Mouse (Mus musculus): Measurements from ENCODE around the gene Slc2a1.

Slc2a1 gene

DNA sequence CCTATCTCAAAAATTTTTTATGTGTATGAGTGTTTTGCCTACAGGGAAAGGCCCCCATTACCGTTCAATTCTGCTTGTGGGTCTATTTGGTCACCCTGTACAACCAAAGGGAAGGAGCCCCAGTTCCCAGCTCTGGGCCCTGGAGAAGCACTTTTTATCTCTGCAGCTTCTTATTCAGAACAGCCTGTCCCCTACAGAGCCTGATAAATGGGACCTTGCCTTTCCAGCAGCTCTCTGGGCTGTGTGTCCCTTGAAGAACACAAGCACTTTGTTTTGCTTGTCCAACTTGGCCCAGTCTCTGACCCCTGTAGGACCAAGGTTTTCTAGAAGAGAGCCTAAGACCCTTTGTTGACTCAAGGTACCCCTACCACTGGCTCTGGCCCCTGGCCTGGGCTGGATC is 20.6 kb downstream of the Slc2a1 start:
- no peak for DNase-seq (ENCODE audit: low spot score in 2 of 2)

DNA sequence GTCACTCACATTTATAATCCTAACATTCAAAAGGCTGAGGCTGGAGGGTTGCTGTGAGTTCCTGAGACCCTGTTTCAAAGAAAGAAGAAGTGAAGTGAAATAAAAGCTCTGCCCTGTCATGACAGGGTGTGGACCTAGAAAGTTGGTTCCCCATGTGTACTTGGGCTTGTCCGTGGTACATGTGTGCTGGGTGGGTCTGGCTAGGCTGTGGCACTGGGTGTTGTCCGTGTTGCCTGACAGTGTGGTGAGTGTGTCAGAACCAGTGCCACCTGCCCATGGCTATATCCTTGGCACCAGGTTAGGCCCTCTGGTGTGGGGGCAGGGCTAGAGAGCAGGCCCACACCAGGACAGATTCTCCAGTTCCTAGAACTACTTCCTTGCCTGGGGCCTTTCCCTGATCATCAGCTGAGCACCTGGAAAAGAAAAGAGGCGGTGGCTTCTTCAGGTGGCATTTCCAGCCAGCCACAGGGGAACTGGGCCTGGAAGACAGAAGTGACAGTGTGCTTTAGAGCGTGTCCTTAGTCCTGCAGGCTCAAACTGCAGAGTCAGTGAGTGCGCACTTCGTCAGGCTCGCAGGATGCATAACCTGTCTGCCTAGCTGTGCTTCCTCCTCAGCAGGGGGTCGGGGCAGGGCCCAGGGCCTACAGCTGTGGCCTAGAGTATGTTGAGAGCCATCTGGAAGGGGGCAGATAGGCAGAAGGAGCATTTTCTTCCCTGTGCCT is 22.8 kb downstream of the Slc2a1 start:
- no peak for DNase-seq (ENCODE audit: low spot score in 2 of 2)

DNA sequence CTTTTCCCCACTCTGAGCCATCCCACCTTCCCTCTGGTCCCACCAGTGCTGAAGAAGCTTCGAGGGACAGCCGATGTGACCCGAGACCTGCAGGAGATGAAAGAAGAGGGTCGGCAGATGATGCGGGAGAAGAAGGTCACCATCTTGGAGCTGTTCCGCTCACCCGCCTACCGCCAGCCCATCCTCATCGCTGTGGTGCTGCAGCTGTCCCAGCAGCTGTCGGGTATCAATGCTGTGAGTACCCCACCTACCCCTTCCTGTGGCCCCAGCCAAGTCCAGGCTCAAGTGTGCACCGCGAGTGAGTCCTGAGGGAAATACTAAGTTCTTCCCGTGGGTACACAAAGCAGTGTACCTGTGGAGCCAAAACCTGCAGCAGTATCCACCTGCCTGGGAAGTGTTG is 24.8 kb downstream of the Slc2a1 start:
- DNase-seq (ENCODE audit: low spot score in 2 of 2): no peak

DNA sequence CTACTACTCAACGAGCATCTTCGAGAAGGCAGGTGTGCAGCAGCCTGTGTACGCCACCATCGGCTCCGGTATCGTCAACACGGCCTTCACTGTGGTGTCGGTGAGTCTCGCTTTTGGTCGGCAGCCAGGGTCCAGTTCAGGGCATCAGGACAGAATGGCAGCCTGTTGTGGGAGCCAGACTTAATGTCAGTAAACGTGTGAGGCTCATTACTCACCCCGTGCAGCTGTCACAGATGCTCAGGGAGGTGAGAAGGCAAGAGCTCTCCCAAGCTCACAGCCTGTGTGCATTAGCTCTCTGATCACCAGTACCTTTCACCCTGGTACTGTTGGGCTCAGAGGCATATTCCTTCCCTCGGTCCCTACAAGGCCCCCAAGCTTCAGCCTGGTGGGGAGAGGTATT is 25.3 kb downstream of the Slc2a1 start:
- DNase-seq (ENCODE audit: low spot score in 2 of 2): no peak

DNA sequence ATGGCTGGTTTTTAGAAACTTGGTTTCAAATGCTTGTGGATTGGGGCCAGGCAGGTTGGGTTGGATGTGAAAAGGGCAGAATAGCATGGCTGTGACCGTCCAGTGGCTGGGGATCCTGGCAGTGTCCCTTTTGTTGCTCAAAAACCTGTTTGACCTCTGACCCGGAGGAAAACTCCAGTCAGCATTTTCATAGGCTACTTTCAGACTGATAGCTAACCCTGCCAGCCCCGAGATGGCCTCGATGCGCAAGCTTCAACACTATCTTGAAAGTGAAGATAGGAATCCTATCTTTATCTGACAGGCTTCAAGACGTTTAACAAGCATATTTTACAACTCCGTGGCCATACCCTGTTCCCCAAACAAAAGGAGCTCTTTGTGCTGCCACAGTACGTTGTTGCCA is 28.8 kb downstream of the Slc2a1 start:
- DNase-seq (ENCODE audit: low spot score in 2 of 2): no peak

DNA sequence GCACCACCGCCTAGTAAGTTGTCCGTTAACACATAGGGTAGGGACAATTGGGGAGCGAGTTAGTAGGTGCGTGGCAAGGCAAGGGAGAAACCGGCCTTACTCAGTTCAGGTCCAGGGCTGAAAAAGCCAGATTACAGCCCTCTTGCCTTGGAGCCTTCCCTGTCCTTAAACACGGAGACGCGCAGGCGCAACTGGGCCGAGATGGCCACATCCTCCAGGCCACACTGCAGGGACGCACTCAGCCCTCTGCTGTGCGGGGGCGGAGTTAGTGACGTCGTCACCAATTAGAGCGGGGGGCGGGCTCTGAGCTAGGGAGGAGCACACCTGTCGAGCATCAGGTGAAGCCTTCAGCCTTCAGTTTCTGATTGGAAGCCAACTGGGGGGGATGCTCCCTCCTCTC is 29.7 kb downstream of the Slc2a1 start:
- peak; percentile 43 to 65 for DNase-seq (ENCODE audit: low spot score in 2 of 2)

DNA sequence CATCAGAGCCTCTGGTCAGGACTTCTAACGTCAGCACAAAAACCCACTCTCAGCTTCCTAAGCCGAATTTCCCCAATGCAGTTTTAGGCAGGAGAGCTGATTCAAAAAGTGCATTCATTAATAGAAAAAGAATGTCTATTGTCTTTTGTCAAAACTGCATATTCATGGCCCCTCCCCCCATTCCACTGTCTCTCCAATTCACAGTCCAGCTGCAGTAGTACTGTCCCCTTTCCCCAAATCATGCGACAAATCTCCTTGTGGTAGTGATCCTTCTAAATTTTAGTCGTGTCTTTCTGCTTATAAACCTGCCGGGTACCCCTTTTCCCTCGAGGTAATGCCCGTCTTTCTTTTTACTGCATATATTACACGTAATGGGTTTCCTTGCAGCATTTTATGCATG is 30.3 kb downstream of the Slc2a1 start:
- DNase-seq (ENCODE audit: low spot score in 2 of 2): no peak

DNA sequence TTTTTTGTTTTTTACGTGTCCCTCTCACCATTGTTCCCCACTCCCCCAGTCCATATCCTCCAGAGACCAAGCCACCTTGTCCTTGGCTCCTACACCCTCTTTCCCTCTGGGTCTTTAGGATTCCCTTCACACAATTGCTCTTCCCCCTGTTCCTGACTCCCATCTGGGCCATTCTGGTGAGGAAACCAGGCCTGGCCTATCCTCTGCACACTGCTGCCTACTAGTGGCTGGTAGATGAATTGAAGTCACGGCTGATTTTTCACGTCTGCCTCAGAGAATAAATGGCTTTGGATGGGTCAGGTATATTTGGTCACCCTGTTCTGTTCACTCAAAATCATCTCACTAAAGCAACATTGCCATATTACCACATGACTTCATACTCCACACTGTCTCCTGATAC is 31.6 kb downstream of the Slc2a1 start:
- peak in 1 of 2 experiments; percentile 12 for DNase-seq (ENCODE audit: low spot score in 2 of 2)

DNA sequence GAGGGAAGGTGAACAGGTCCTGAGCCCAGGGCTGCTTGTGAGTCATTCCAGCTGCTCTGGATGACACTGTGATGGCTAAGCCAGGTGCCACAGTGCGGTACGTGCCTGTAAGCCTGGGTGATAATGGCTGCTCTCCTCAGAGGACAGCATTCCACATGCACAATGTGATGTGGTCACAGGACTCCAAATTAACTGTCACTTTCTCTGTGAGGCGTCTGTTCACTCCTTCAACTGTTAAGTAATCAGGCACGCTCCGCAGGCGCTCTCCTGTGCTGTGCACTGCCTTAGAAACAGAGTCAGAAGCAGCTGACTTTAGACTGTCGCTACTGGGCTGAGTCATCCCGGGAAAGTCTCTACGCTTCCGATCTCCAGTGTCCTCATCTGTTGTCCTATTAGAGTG is 32.7 kb downstream of the Slc2a1 start:
- DNase-seq (ENCODE audit: low spot score in 2 of 2): peak in 1 of 2 experiments; percentile 33

DNA sequence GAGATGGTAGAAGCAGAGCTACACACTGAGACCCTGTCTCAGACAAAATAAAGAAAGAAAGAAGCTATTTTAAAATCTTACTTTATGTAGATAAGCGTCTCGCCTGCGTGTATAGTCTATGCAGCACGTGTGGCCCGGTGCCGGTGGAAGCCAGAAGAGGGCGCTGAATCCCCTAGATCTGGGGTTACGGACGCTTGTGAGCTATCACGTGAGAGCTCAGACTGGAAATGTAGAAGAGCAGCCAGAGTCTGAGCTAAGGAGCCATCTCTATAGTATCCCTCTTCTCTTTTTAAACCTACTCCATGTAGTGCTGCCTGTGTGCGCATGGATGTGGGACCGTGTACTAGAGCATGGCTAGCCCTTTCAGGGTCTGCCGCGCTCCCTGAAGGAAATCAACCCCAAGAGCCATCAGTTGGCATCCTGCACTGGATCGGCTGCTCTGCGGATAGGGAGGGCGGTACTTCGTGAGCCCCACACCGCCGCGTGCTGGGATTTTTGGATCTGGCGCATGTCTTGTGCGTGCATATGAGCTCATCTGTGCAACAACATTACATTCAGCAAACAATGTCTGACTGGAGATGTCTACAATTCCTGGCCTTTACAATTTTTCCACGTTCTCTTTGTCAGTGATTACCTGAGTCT is 33.8 kb downstream of the Slc2a1 start:
- peak in 1 of 2 experiments; percentile 41 for DNase-seq (ENCODE audit: low spot score in 2 of 2)

DNA sequence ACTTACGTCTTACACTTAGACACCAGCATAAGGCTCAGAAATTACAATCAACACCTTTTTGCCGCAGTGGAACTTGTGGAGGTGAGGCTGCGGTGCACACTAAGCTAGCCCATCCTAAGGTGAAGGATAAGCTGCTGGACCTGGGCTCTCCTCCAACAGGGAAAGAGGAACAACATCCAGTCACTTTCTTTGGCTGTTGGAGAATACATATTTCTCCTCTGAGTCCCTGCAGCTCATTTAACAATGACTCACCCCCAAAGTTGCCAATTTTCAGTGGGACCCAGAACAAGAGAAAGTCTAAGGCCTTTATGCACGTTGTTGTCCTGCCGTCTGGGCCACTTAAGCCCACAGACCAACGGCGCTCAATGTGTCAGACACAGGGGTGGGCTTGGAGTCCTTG is 38.3 kb downstream of the Slc2a1 start:
- DNase-seq (ENCODE audit: low spot score in 2 of 2): no peak

DNA sequence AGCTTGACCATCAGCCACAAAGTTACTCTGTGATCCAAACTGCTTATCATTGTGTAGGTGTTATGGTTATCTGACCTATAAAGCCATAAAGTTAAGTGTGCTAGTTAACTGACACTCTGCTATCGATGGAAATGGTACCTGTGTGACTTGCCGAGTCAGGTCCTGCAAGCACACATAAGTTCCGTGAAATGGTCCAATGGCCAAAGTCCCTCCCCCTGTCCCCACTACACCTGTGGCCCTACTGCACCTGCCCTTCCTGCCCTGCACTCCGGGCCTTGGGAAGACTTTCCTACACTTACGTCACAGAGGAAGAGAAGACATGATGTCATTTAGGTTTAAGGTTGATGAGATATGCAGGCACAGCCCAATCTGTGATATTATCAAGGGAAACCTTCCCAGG is 38.8 kb downstream of the Slc2a1 start:
- no peak for DNase-seq (ENCODE audit: low spot score in 2 of 2)

DNA sequence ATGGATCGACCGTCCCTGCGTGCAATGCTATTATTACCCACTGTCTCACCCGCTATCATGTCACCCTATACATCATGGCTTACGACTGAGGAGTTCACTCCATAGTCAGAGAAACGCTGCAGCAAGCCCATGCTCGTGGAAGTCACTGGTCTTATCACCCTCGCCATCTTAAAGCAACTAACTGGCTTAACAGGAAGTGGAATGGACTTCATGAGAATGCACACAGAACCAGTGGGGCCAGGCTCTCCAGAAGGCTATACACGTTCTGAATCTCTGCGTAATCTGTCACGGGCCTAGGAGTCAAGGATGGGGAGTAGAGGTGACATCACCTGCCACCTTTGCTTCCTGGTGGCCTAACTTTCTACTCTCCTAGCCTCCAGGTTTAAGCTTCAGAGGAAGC is 40.2 kb downstream of the Slc2a1 start:
- DNase-seq (ENCODE audit: low spot score in 2 of 2): no peak

DNA sequence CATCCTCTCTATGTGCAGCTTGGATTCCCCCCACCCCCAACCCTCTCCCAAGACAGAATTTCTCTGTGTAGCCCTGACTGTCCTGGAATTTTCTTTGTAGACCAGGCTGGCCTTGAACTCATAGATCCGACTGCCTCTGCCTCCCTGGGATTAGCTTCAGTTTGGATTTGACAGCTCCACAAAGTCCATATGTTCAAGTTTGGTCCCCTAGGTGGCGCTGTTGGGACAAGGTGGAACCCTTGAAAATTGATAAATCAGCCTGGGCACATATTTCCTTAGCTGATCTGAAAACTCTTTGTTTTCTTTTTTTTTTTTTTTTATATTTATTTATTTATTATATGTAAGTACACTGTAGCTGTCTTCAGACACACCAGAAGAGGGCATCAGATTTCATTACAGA is 48.7 kb downstream of the Slc2a1 start:
- peak in 1 of 2 experiments; percentile 58 for DNase-seq (ENCODE audit: low spot score in 2 of 2)

DNA sequence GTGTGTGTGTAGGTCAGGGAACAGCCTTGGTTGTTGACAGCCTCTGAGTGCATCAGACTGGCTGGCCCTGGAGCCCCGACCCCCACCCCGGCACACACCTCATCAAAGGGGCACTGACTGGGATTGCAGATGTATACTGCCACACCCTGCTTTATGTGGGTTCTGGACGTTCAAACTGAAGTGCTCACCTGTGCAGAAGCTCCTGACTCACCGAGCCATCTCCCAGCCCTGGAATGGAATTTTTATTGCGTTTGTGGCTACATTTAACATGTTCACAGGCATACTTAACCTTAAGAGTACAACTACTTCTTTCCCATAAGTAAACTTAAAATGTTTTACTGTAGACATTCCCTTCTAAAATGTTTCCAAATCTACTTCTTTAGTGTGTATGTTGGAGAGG is 49.4 kb downstream of the Slc2a1 start:
- DNase-seq (ENCODE audit: low spot score in 2 of 2): no peak

DNA sequence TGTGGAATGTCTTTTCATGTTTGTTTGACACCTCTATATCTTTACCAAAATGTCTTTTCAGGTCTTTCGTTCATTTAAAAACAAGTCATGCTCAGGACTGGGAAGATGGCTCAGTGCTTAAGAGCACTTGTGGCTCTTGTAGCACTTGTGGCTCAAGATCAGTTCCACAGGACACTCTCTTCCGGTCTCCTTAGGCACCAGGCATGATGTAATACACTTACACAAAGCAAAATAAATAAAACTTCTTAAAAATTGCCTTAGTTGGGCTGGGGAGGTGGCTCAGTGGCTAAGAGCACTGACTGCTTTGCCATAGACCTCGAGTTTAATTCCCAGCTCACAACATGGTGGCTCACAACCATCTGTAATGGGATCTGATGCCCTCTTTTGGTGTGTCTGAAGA is 52.8 kb downstream of the Slc2a1 start:
- DNase-seq (ENCODE audit: low spot score in 2 of 2): no peak

DNA sequence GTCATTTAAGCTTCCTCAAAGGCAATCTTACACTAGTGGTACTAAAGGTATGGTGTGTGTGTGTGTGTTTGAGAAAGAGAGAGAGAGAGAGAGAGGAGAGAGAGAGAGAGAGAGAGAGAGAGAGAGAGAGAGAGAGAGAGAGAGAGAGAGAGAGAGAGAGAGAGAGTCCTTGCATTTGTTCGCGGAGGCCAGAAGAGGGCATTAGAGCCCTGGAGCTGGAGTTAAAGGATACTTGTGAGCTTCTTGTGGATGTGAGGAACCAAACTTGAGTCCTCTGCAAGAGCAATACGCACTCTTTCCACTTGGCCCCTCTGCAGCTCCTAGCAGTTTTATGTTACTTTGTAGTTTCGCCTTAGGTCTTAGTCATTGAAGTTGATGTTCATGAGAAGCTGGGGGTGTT is 54.5 kb downstream of the Slc2a1 start:
- DNase-seq (ENCODE audit: low spot score in 2 of 2): no peak

DNA sequence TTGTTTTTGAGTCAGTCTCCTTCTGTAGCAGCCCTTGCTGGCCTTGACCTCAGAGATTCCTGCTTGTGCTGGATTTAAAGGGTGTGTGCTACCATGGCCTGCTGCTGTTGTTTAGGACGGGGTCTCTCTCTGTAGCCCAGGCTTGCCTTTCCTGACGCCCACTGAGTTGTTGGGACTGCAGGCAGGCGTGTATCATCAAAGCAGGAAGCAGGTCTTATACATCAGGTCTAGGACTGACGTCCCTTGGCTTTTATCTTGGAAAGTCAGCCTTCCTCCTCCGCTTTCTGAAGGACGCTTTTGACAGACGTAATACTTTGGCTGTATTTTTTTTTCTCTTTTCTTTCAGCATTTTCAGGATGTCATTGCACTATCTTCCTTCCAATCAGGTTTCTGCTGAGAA is 57.4 kb downstream of the Slc2a1 start:
- DNase-seq (ENCODE audit: low spot score in 2 of 2): no peak

DNA sequence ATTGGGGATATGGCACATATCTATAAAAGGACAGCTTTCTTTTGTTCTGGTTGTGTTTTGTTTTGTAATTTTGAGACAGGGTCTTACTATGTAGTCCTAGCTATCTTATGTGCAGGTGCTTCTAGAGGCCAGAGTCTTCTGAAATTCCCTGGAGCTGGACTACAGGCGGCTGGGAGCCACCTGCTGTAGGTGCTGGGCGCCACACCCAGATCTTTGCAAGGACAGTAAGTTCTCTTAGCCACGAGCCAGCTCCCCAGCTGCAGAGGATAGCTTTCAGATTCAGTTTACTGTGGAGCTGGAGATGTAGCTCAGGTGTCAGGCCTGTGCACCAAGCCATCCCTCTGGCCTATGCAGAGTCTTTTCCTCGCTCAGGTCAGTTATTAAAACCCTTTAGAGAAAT is 58.6 kb downstream of the Slc2a1 start:
- no peak for DNase-seq (ENCODE audit: low spot score in 2 of 2)

DNA sequence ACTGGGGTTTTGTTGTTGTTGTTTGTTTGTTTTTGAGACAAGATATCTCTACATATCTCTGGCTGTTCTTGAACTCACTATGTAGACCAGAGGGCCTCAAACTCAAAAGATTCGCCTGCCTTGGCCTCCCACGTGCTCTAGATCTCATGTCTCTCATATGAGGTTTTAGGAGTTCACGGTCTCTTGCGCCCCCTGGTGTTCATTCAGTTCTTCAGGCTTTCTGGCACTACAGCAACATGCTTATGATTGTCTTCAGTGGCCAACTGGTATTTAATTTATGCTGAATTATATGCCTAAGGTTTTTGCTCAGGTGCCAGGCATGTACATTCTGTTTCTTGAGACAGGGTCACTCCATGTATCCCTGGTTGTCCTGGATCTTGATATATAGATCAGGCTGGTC is 59.2 kb downstream of the Slc2a1 start:
- peak; percentile 84 to 89 for DNase-seq (ENCODE audit: low spot score in 2 of 2)

DNA sequence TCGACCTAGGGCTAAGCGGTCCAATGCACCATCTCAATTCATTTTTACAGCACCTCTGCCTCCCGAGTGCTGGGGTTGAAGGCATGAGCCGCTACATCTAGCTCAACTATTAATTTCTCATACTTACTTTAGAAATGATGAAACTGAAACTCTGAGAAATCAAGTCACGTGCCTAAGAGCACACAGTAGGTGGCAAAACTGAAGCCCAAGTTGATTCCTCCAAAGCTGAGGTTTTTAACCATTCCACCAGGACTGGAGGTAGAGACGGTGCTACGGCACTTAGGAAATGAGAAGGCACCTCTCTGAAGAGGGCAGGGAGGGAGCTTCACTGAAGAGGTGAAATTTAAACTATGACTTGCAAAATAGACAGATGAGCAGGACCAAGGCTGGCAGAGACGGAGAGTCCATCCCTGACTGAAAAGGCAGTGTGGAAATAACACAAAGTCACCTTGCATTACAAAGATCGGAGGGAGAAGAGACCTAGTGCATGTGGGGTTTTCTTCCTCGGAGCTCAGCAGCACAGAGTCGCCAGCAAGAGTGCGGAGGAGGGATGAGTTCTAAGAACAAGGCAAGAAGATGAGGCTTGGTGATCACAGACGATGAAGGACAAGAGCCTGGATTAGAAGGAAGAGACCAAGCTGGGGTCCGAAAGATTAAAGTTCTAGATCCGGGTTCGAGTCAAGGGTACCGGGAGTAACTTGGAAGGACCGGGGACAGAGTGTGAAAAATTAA is 64.6 kb downstream of the Slc2a1 start:
- peak; percentile 36 to 38 for DNase-seq (ENCODE audit: low spot score in 2 of 2)

DNA sequence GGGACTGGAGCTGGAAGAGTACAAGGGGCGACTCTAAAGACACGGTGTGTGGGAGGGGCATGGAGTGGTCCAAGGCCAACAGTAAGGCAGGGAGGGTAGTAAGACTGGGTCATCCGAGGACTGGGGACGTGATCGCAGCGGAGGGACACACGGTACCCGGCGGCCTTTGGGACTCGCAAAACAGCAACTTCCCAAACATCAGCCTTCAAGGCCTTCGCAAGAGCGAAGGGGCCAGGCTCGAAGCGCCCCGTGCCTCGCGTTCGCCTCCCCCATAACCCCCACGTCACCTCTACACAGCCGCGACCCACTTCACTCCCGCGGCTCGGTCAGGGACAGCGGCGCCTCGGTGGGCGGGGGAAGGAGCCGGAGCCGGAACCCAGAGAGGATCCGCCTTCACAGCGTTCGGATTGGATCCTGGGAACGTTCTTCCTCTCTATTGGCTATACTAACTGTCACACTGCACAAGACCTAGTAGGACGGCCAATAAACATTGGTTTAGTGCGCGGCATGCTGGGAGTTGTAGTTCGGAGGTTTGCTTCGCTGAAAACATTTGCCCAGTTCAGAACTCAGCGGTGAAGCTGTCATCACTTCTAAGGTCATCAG is 65.4 kb downstream of the Slc2a1 start, which contains the start of gene Zfp691:
Gene Zfp691 (minus strand): TSS at position 345 of the 603 bp plus-strand sequence.
- DNase-seq (ENCODE audit: low spot score in 2 of 2): peak; percentile 93 to 98

DNA sequence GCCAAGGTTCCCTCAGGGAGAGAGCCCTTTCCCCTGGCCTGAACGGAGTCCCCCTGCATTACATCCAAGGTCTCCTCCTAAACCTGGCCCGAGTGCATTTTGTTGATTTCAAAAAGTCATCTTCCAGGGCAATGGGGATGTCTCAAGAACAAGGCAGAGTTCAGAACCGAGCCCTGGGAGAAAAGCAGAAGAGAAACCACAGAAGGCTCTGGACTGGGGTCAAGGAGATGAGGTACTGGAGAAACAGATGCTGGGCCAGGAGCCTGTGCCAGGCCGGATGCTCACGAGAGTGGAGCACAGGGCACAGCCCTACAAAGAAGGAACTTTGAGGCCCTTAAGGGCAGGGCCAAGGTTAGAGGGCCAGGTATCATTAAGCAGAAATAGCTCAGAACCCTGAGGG is 69.2 kb downstream of the Slc2a1 start:
- no peak for DNase-seq (ENCODE audit: low spot score in 2 of 2)

All from frontal cortex, postnatal 36 days (tissue).